Mouse (Mus musculus) hindbrain, embryonic 10.5 days (tissue): ENCODE data around the gene Tagap. TPM values are rescaled to one million over a fixed set of nuclear protein-coding genes. Genes with fewer than 3 reads are reported as not detected.
"Not testable (repeated sequence)": the region's sequence is repeated elsewhere in the genome, so short reads cannot be mapped to it uniquely, and the experiment has no call there.

Source experiments
- DNase-seq: peaks from one replicate; pipeline ENCODE4 v3.0.0-alpha.2; 2017; ENCODE audit warnings: low spot score
- H3K27ac ChIP-seq: fragments of 300-500 bp; sonication (generic); 2 replicates; pipeline ENCODE4 v1.5.1; 2016; ENCODE audit warnings: mild to moderate bottlenecking, moderate library complexity
- H3K27me3 ChIP-seq: fragments of 300-500 bp; sonication (generic); 2 replicates; pipeline ENCODE4 v1.6.1; 2016; ENCODE audit warnings: mild to moderate bottlenecking; ENCODE audit not compliant: poor library complexity, insufficient read depth, severe bottlenecking
- H3K36me3 ChIP-seq: fragments of 300-500 bp; sonication (generic); 2 replicates; pipeline ENCODE4 v1.6.1; 2016; ENCODE audit warnings: mild to moderate bottlenecking, moderate library complexity
- H3K4me1 ChIP-seq: fragments of 300-500 bp; sonication (generic); replicated peaks from 2 replicates; pipeline ENCODE4 v1.6.1; 2016; ENCODE audit warnings: mild to moderate bottlenecking
- H3K4me3 ChIP-seq: fragments of 300-500 bp; sonication (generic); 2 replicates; pipeline ENCODE4 v1.5.1; 2016; ENCODE audit warnings: mild to moderate bottlenecking, moderate library complexity
- H3K9me3 ChIP-seq: fragments of 300-500 bp; sonication (generic); 2 replicates; pipeline ENCODE4 v1.6.1; 2016; ENCODE audit warnings: mild to moderate bottlenecking, moderate library complexity
- WGBS: fragments of 180-500 bp; shearing (Covaris S2); methylation state at CpG from one replicate; pipeline ENCODE4 v1.1.7; 2016; 5-methylcytosine and 5-hydroxymethylcytosine counted together
- polyA plus RNA-seq: library from polyadenylated mRNA; unstranded; fragments of >200 nt; fragmentation: Nextera tagmentation; extraction: Ambion mirVana; gene quantifications from 2 replicates; pipeline ENCODE4 v1.2.1, GENCODE M21; 2016

Gene Tagap
- polyA plus RNA-seq, 1 experiment from 2014 or later: 0.76 TPM

DNA sequence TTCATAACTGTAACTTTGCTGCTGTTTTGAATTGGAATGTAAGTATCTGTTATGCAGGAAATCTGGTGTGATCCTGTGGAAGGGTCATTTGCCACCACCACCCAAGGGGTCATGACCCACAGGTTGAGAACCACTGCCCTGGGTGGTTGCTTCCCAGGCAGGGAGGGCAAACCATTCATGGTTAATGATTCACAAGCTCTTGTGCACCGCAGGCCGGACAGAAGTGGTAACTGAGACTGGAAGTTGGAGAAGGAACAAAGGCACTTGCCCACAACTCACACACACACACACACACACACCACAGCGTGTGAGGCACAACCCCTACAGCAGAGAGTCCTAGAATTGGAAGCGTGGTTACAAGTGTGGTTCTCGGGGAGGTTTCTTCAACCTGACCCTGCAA is 3.2 kb upstream of the Tagap start:
- no peak overlapping the region for H3K27ac ChIP-seq
- no peak overlapping the region for H3K4me3 ChIP-seq
- 87% methylated on average over 5 of the region's 5 CpGs for WGBS
- no peak for DNase-seq
- H3K4me1 ChIP-seq: no peaks in the 10 kb centered on the region
- H3K36me3 ChIP-seq: no peaks in the 10 kb centered on the region
- H3K9me3 ChIP-seq: no peaks in the 10 kb centered on the region
- no peaks in the 10 kb centered on the region for H3K27me3 ChIP-seq

DNA sequence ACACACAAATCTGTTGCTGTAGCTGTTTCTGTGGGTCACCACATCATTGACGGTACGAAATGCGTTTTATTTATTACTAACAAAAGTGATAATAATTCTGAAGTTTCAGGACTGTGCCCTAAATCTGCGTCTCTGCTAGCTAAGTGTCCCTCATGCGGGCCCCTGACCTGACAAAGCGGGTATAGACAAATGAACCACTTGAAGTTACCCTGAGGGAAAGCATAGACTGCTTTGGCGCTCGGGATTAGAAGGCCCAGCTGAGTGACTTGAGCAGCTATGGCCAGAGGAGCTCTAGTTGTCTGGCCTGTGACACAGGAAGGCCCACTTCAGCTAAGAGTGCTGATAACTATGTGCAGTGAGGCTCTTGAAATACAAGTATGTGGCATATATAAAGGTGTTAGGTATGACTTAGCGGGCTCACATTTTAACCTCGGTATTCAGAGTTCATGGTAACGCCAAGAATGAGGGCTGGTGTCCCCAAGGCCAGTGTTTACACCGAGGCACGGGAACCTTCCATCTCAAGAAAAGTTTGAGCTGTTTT is 1.5 kb upstream of the Tagap start:
- Histone ChIP-seq H3K4me3 (no peak overlapping the region), H3K27me3 (no peaks in the 10 kb centered on the region), H3K4me1 (0 out of 2 replicates have a peak, but pooled peaks cover 2% of the 10 kb centered on the region), H3K27ac (no peak overlapping the region), H3K36me3 (no peaks in the 10 kb centered on the region), H3K9me3 (no peaks in the 10 kb centered on the region)
- WGBS: 92% methylated on average over 13 of the region's 13 CpGs
- no peak for DNase-seq

DNA sequence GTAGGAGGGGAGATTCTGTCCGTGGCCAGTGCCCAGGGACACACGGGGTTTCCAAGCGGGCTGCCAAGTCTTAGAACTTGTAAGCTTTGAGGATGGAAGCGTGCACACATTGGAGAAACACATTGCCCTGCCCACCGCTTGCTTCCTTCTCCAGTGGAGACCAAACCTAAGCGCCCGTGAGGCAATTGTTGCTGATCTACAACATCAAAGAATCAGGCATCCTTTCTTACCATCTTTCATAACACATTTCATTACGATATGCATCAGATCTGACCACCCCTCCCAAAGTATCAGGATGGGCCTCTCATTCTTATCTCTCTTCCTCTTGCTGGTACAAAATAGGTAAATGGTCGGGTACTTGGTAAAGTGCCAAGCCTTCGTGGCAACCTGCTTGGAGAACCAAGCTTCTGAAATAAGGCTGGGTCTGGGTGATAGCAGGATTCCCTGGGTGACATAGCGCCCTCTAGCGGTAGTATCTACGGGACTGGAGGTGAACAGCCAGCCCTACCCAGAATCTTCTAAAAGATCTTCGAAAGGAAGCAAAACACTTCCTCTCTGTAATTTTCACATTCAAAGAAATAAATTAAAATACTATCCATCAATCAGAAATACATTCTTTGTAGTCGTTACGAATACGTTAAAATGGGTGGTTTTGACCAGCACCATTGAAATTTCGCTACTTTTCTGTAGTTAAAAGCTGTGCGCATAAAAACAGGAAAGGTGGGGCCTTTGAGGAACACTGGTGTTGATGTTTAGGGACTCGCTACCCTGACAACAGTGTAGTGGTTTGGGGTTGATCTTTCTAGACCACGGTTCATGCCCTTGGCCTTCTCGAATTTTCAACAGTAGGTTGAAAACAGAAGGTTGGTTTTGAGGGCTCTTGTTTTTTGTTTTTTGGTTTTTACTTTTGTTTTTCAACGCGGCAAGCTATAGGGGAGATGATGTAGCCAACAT is 2.1 kb downstream of the Tagap start:
- peaks cover 11% of the 10 kb centered on the region for H3K4me1 ChIP-seq
- no peaks in the 10 kb centered on the region for H3K36me3 ChIP-seq
- H3K27ac ChIP-seq: no peak overlapping the region
- 71% methylated on average over 24 of the region's 24 CpGs for WGBS
- H3K27me3 ChIP-seq: no peaks in the 10 kb centered on the region
- H3K4me3 ChIP-seq: no peak overlapping the region
- peak; percentile 54 for DNase-seq
- no peaks in the 10 kb centered on the region for H3K9me3 ChIP-seq

DNA sequence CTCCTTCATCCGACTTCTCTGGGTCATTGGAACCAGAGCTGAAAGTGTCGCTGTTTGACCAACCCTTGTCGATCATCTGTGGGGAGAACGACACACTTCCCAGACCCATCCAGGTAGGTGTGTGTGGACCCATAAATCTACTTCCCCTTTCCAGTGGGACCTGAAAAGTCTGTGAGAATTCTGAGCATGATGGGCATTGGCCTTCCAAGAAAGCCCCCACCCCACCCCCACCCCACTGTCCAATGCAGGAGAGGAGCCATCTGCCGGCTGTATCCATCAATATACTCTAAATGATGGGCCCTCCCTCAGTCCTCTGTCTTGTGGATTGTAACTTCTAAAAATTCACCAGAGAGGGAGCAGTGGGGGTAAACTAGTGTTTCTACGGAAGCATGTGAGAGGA is 2.9 kb downstream of the Tagap start:
- no peaks in the 10 kb centered on the region for H3K9me3 ChIP-seq
- no peaks in the 10 kb centered on the region for H3K27me3 ChIP-seq
- peaks cover 11% of the 10 kb centered on the region for H3K4me1 ChIP-seq
- H3K4me3 ChIP-seq: no peak overlapping the region
- no peak for DNase-seq
- 85% methylated on average over 6 of the region's 6 CpGs for WGBS
- no peak overlapping the region for H3K27ac ChIP-seq
- H3K36me3 ChIP-seq: no peaks in the 10 kb centered on the region

DNA sequence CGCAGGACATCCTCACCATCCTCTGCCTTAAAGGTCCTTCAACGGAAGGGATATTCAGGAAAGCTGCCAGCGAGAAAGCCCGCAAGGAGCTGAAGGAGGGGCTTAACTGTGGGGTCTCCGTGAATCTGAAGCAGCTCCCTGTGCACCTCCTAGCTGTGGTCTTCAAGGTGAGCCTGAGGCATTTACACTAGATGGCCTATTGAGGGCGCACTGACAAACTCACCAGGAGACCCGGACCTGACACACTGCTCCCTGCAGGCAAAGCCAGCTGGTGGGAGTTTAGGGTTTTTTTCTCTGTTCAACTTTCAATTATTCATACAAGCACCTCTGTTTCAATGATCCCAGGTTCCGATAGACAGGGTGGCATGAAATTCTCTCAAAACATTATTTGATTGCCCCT is 3.5 kb downstream of the Tagap start:
- 31% methylated on average over 8 of the region's 8 CpGs for WGBS
- no peak overlapping the region for H3K27ac ChIP-seq
- DNase-seq: no peak
- peaks cover 11% of the 10 kb centered on the region for H3K4me1 ChIP-seq
- no peaks in the 10 kb centered on the region for H3K9me3 ChIP-seq
- H3K36me3 ChIP-seq: no peaks in the 10 kb centered on the region
- H3K27me3 ChIP-seq: no peaks in the 10 kb centered on the region
- H3K4me3 ChIP-seq: no peak overlapping the region

DNA sequence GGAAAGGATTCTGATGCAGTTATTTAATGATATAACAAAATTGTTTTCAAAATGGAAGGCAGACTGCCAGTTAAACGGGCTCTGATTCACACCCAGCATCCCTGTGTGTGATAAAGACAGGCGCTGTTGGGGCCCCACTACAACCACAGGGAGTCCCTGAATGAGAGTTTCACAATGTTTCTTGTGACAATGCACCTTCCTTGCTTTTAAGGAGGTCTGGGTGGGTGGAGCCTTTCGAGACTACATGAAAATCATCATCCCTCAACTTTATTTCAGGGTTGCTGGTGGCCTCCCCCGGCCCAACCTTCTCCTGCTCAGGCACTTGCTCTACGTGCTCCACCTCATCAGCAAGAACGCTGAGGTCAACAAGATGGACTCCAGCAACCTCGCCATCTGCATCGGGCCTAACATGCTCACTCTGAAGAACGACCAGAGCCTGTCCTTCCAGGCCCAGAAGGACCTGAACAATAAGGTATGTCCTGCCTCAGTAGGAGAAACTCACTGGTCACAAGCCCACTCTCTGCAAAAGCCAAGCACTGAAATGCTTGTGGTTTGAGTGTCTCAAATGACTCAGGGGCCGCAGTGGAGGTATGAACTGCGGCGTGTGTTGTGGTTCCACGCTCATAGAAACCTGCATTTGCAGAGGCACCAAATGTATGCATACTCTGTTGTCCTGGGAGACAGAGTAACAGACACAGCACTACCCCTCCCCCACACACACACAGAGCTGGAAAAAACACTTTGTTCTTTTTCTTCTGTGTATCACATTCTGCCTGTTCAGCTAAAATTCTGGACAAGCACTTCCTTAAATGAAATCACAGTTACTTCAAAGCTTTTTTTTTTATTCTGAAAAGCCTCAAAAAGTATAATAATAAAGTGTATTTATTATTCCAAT is 5.5 kb downstream of the Tagap start:
- peak; percentile 22 for DNase-seq
- Histone ChIP-seq H3K27me3 (no peaks in the 10 kb centered on the region), H3K4me3 (no peak overlapping the region), H3K4me1 (peaks cover 11% of the 10 kb centered on the region), H3K27ac (peak overlapping the region; percentile 64), H3K36me3 (no peaks in the 10 kb centered on the region), H3K9me3 (no peaks in the 10 kb centered on the region)
- WGBS: 77% methylated on average over 13 of the region's 13 CpGs

DNA sequence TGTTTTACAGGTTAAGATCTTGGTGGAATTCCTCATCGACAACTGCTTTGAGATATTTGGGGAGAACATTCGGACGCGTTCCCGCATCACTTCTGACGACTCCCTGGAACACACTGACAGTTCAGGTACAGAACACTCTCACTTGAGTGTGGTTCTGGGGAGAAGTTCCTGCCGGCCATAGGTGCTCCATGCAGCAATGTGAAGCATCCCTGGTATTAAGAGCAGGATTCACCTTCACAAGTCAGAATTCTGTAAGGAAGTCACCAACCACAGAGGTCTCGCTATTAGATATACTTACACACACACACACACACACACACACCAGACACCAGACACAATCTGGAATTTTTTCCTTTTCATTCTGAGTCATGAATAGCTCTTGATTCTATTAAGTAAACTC is 6.3 kb downstream of the Tagap start:
- WGBS: 92% methylated on average over 7 of the region's 8 CpGs
- H3K4me3 ChIP-seq, H3K36me3 ChIP-seq, DNase-seq, H3K27me3 ChIP-seq, H3K27ac ChIP-seq, H3K9me3 ChIP-seq: not testable (repeated sequence)
- peaks cover 11% of the 10 kb centered on the region for H3K4me1 ChIP-seq

DNA sequence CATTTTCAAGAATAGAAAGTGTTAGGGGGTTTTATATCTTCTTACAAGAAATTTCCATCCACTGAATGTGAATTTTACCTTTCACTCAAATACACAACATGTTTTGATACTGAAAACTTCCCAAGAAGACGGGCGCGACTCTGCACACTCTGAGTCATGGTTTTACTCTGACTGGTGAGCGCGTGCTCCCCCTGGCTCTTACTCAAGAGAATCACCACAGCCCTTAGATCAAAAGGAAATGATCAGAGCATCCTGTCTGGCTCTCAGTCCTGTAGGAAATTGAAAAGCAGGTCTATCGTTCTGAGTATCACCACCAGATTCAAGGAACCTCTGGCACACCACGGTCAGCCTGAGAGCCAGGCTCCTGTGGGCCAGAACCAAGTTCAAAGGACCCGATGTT is 13.8 kb downstream of the Tagap start:
- no peak for DNase-seq
- H3K27me3 ChIP-seq: no peaks in the 10 kb centered on the region
- 70% methylated on average over 8 of the region's 8 CpGs for WGBS

DNA sequence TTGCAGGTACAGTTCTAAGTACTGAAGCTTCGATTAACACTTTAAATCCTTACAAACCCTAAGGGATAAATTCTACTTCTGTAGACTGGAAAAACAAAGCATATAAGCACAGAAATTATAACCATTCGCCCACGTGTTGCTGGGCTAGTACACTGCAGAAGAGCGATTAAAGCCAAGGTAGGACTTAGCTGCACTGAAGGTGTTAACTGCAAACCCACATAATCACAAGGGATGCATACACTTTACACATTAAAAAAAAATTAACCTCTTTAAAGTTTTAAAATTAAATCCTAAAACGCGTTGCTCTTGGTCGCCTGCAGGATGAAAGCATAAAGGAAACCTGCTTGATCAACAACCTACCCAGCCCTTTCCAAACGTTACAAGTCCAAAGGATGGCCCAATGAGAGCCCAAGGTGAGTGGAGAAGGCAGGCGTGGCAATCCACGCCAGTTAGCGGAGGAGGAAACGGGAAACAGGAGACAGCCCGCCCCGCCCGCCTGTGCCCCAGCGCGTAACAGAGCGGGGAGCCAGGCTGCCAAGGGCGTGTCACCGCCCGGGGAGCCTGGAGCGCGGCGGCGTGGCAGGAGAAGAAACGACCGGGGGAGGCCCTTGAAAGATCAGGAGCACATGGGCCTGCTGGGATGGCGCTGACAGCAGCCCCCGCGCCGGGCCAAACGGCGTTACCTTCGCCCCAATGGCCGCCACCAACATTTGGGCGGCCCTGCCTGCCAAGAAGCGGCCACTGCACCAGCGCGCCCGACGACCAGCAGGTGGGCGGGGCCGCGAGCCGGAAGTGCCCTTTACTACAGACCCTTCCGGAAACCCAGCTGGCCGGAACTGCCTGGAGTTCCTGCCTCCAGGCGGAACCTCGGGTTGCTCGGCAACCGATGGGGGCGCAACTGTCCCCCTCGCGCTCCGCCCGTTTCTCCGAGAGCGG is 19.6 kb downstream of the Tagap start, which contains the start of gene Rsph3a:
TSS of gene Rsph3a (plus strand) at position 498 of the 936 bp plus-strand sequence.
- Histone ChIP-seq H3K27ac (peak within 1 kb of the TSS; percentile 89), H3K4me3 (peak within 1 kb of the TSS; percentile 62)
- H3K4me1 ChIP-seq, H3K9me3 ChIP-seq, H3K27me3 ChIP-seq, H3K36me3 ChIP-seq: not testable (repeated sequence)
- DNase-seq: peak; percentile 93
- WGBS: 4% methylated on average over 58 of the region's 58 CpGs

More for the DNA sequence above, 13.8 kb downstream of the Tagap start:
- no peaks in the 10 kb centered on the region for H3K9me3 ChIP-seq
- no peak overlapping the region for H3K4me3 ChIP-seq
- no peaks in the 10 kb centered on the region; the same call in 1 of the 2 replicates for H3K4me1 ChIP-seq
- H3K36me3 ChIP-seq: no peaks in the 10 kb centered on the region
- H3K27ac ChIP-seq: no peak overlapping the region

DNA sequence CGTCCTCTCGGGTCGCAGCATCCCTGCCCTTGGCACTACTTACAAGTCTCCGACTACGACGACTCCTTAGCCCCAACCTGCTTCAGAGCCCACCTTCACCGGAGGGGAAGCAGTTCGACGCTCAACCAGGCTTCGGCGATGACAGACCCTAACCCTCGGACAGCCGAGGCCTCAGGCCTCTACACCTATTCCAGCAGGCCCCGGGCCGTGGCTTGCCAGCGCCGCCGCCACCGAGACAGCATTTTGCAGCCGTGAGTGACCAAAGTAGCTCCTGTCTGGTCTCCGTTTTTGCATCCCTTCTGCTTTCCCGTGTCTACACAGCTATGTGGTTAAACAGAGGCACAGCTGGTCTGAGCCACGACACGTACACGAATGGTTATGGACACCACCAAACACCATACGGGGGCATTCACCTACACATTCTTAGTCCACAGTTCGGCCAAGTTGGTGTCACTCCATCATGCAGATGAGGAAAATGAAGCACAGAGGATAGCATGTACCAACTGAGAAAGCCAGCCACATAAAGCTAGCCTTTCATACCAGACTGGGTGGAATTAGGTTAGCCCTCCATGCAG is 20.3 kb downstream of the Tagap start:
- not testable (repeated sequence) for H3K36me3 ChIP-seq, H3K9me3 ChIP-seq, DNase-seq, H3K4me1 ChIP-seq, H3K27me3 ChIP-seq
- H3K4me3 ChIP-seq: peak overlapping the region; percentile 62
- whole genome bisulfite sequencing: 1% methylated on average over 20 of the region's 27 CpGs
- H3K27ac ChIP-seq: peak overlapping the region; percentile 89

DNA sequence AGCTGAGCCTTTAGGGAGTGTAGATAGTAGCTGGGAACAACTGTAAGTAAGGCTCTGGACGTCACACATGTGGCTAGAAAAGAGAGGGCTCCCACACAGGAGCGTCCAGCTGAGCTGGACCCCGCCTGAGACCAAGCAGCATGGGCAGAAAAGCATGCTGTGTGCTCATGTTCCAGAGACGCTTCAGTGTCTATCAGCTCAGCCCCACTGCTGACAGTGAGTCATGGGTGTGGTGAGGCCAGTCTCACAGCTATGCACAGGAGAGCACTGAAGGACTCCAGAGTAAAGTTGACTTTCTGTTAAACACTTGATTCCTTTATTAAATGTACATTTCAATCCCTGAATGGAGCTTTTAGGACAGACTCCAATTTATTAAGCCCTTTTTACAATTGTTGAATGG is 25.5 kb downstream of the Tagap start:
- H3K4me3 ChIP-seq, H3K27me3 ChIP-seq, H3K27ac ChIP-seq, H3K9me3 ChIP-seq, DNase-seq, H3K4me1 ChIP-seq: not testable (repeated sequence)
- peaks cover 17% of the 10 kb centered on the region for H3K36me3 ChIP-seq
- no CpG with 5 or more reads among the region's 4 CpGs for WGBS

DNA sequence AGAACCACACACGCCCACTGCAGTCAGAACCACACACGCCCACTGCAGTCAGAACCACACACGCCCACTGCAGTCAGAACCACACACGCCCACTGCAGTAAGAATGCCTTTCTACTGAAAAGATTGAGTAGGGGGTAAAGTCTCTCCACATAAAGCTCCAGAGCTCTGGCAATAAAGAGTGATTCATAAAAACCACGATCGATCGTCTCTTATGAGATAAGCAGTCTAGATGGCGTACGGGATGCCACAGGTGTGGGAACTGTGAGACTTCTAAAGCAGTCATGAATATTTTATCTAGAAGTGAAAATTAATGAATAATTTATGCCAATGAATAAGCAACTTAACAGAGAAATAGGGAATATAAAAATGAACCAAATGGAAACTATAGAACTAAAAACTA is 31.4 kb downstream of the Tagap start:
- not testable (repeated sequence) for H3K9me3 ChIP-seq, DNase-seq, H3K4me1 ChIP-seq, H3K27me3 ChIP-seq, H3K27ac ChIP-seq, H3K4me3 ChIP-seq
- 96% methylated on average over 9 of the region's 9 CpGs for WGBS
- H3K36me3 ChIP-seq: peaks cover 22% of the 10 kb centered on the region
